Mouse (Mus musculus) liver, adult 2 months (tissue): Measurements from ENCODE around the gene Gm29735.
"Not testable (repeated sequence)": the region's sequence is repeated elsewhere in the genome, so short reads cannot be mapped to it uniquely, and the experiment has no call there.

Experiments
- CTCF ChIP-seq: fragments of 200-500 bp; IDR thresholded peaks from 2 replicates; pipeline ENCODE4 v1.5.1; 2011; ENCODE audit warnings: low read depth, low read length, control low read depth
- POLR2A ChIP-seq: fragments of 200-500 bp; IDR thresholded peaks from 2 replicates; pipeline ENCODE4 v1.6.1; 2011; ENCODE audit warnings: low read length, control low read depth; ENCODE audit not compliant: insufficient read depth; ENCODE audit errors: extremely low read depth

GRCm38 (mm10) chr7:142135934-142136333 is 21.0 kb downstream of the Gm29735 start, which contains the start of gene Gm39115:
- not testable (repeated sequence) for TF ChIP-seq POLR2A, CTCF
